In the genomic region with DNA sequence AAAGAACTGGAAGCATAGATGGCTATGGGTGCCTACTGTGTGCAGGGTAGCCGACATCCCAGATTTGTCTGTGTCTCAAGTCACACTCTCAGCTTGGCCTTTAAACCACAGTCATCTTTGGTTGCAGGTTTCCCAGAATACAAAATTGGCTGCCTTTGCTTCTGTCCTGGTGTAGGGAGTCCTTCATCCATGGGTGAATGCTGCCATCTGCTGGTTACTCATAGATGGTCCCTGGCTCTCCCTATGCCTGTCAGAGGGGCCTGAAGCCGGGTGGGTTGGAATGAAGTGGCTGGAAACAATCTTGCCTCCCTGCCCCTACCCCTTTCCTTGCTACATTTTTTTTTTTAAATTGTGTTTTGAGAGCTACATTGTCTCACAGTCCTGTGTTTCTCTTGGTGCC, we compare ENCODE assay signal across 8 mouse cellular contexts. TPM values are rescaled to one million over a fixed set of nuclear protein-coding genes. Genes with fewer than 3 reads are reported as not detected.
DNase-seq lines count a peak whose midpoint lies in the region; ATAC-seq and TF ChIP-seq lines count a peak whose summit lies in the region.

No protein-coding gene starts in this region.

- no peaks in the 10 kb centered on the region for H3K27me3 ChIP-seq in forebrain, embryonic 13.5 days
- H3K27me3 ChIP-seq in lung, embryonic 15.5 days: no peaks in the 10 kb centered on the region

- H3K4me3 ChIP-seq in ES-E14 (ENCODE audit: insufficient read depth in 1 of 2, low read depth in 1 of 2, low read length in 2 of 2, poor library complexity in 1 of 2, severe bottlenecking in 1 of 2): no peak overlapping the region
- H3K4me3 ChIP-seq in forebrain, embryonic 13.5 days: no peak overlapping the region
- H3K4me3 ChIP-seq in layer of hippocampus, adult 2 months: no peak overlapping the region
- H3K4me3 ChIP-seq in lung, embryonic 15.5 days: no peak overlapping the region

- ATAC-seq in forebrain, embryonic 13.5 days: peak; percentile 97
- ATAC-seq in hematopoietic stem cell, adult 5-6 weeks (replicated peaks in 1 of 2; ENCODE audit: insufficient read depth in 1 of 2, low FRiP score in 2 of 2, low TSS enrichment in 1 of 2, low read depth in 1 of 2, poor library complexity in 2 of 2, severe bottlenecking in 2 of 2): peak; percentile 68 to 78; a peak in 3 of 4 replicates
- ATAC-seq in lung, embryonic 15.5 days (ENCODE audit: borderline replicate concordance, extremely low read depth, low FRiP score, low TSS enrichment): peak; percentile 83

- 27% methylated on average over 2 of the region's 2 CpGs for WGBS in forebrain, embryonic 13.5 days
- 25% methylated on average over 2 of the region's 2 CpGs for WGBS in lung, embryonic 15.5 days

- in situ Hi-C loops in ES-E14 (cut with MboI; ENCODE audit: low sequenced_read_pairs in 2 of 2, unreplicated experiment in 2 of 2): loop anchor here in 1 of 2 experiments (25.0 kb wide), 1 partner anchor 294 kb away; a partner anchor contains a TSS

- DNase-seq in ES-E14 (ENCODE audit: low read depth, low spot score): peak; percentile 48
- peak; percentile 31 for DNase-seq in c-Kit-positive CD71-positive TER-119-positive erythroid progenitor cells, embryonic 14.5 days (ENCODE audit: low spot score)
- peak; percentile 86 to 88 for DNase-seq in layer of hippocampus, adult 2 months (ENCODE audit: low spot score in 2 of 2)
- peak; percentile 50 for DNase-seq in retina, adult 2 months (ENCODE audit: low read depth, low spot score)
- peak; percentile 53 for DNase-seq in thymus, postnatal 25 days

- no peaks in the 10 kb centered on the region for H3K4me1 ChIP-seq in ES-E14 (ENCODE audit: control insufficient read depth in 2 of 2, insufficient read depth in 2 of 2, low read length in 2 of 2, poor library complexity in 1 of 2)
- no peaks in the 10 kb centered on the region for H3K4me1 ChIP-seq in forebrain, embryonic 13.5 days
- 0 out of 2 replicates have a peak, but pooled peaks cover 3% of the 10 kb centered on the region for H3K4me1 ChIP-seq in lung, embryonic 15.5 days

- H3K4me2 ChIP-seq in forebrain, embryonic 13.5 days: no peak overlapping the region
- no peak overlapping the region for H3K4me2 ChIP-seq in lung, embryonic 15.5 days

- no peak overlapping the region for H3K27ac ChIP-seq in ES-E14 (ENCODE audit: insufficient read depth, low read depth, low read length, poor library complexity, severe bottlenecking)
- H3K27ac ChIP-seq in forebrain, embryonic 13.5 days: no peak overlapping the region
- H3K27ac ChIP-seq in layer of hippocampus, adult 2 months: peak overlapping the region; percentile 56
- no peak overlapping the region for H3K27ac ChIP-seq in lung, embryonic 15.5 days

- no peaks in the 10 kb centered on the region for H3K36me3 ChIP-seq in ES-E14 (ENCODE audit: control insufficient read depth, insufficient read depth, low read length, poor library complexity, severe bottlenecking)
- H3K36me3 ChIP-seq in forebrain, embryonic 13.5 days (ENCODE audit: poor library complexity, severe bottlenecking): no peaks in the 10 kb centered on the region
- no peaks in the 10 kb centered on the region for H3K36me3 ChIP-seq in lung, embryonic 15.5 days

- no peak overlapping the region for H3K9ac ChIP-seq in ES-E14 (ENCODE audit: insufficient read depth, low read depth, low read length, poor library complexity, severe bottlenecking)
- H3K9ac ChIP-seq in forebrain, embryonic 13.5 days: no peak overlapping the region
- H3K9ac ChIP-seq in lung, embryonic 15.5 days: no peak overlapping the region

- peak; percentile 95 for TF ChIP-seq CTCF in layer of hippocampus, adult 2 months (conservative IDR thresholded peaks at IDR 0.05)

- no peaks in the 10 kb centered on the region for H3K9me3 ChIP-seq in ES-E14 (ENCODE audit: control insufficient read depth, insufficient read depth, low read depth, low read length)
- H3K9me3 ChIP-seq in forebrain, embryonic 13.5 days (replicated peaks): no peaks in the 10 kb centered on the region
- H3K9me3 ChIP-seq in lung, embryonic 15.5 days: no peaks in the 10 kb centered on the region

TF ChIP-seq in ES-E14, 5 proteins besides CTCF, POLR2A, EP300 and RAD21:
- TF ChIP-seq ZC3H11A (IDR thresholded peaks at IDR 0.05; ENCODE audit: borderline replicate concordance, low read depth, low read length) (peak; percentile 95), HCFC1 (IDR thresholded peaks at IDR 0.05; ENCODE audit: borderline replicate concordance, insufficient read depth, low read length) (no peak)

RNA-seq across cellular contexts. Expression of a gene that starts 20.0 kb away (rescaled TPM):
- not detected in 2 replicates for total RNA-seq in ES-E14 (2012; rRNA removed)
- polyA plus RNA-seq in forebrain, embryonic 13.5 days (2015; fragmentation: Nextera tagmentation; extraction: Ambion mirVana): not detected in 2 replicates
- total RNA-seq in hematopoietic stem cell, adult 5-6 weeks (2017): not detected in 2 replicates
- total RNA-seq in layer of hippocampus, adult 2 months (2021): under 1 TPM; 0.37 to 0.44 TPM
- polyA plus RNA-seq in lung, embryonic 15.5 days (2015; fragmentation: Nextera tagmentation; extraction: Ambion mirVana): 0.11 and 0.17 TPM in 2 replicates

Comparison
In these comparisons a context has a peak if more than half of its experiments do, and no peak if none do; other contexts are left out.
1. DNase-seq: peak in every context shown above with its lines; median percentile 87 in layer of hippocampus, adult 2 months; 53 in thymus, postnatal 25 days; 50 in retina, adult 2 months; 48 in ES-E14; 31 in c-Kit-positive CD71-positive TER-119-positive erythroid progenitor cells, embryonic 14.5 days.